Mouse (Mus musculus): ENCODE data around the gene Siglec1.

The Siglec1 gene

GRCm38 (mm10) chr2:131086667-131087390 lies at the start of gene Siglec1:
Gene Siglec1, minus strand, starts transcription at chr2:131086765.
- in situ Hi-C loops (cut with MboI, MseI): no loop called here

GRCm38 (mm10) chr2:131135521-131136139 lies 49.1 kb upstream of the Siglec1 start:
- in situ Hi-C loops (cut with MboI, MseI): no loop called here

GRCm38 (mm10) chr2:131134826-131135400 lies 48.3 kb upstream of the Siglec1 start:
- in situ Hi-C loops (cut with MboI, MseI): no loop called here

- in situ Hi-C loops (cut with MboI, MseI): no loop called here
Measured at GRCm38 (mm10) chr2:131134381-131134780, 47.8 kb upstream of the Siglec1 start.

GRCm38 (mm10) chr2:131132930-131133547 lies 46.5 kb upstream of the Siglec1 start, which contains the start of gene Gm11037:
Gene Gm11037, plus strand, starts transcription at chr2:131133497.
- in situ Hi-C loops (cut with MboI, MseI): no loop called here

- in situ Hi-C loops (cut with MboI, MseI): no loop called here
Measured at GRCm38 (mm10) chr2:131132111-131132888, 45.7 kb upstream of the Siglec1 start.

- in situ Hi-C loops (cut with MboI, MseI): no loop called here
Measured at GRCm38 (mm10) chr2:131130849-131131248, 44.3 kb upstream of the Siglec1 start.

- in situ Hi-C loops (cut with MboI, MseI): no loop called here
Measured at GRCm38 (mm10) chr2:131129836-131130235, 43.3 kb upstream of the Siglec1 start.

- in situ Hi-C loops (cut with MboI, MseI): no loop called here
Measured at GRCm38 (mm10) chr2:131128636-131129157, 42.1 kb upstream of the Siglec1 start.

- in situ Hi-C loops (cut with MboI, MseI): no loop called here
Measured at GRCm38 (mm10) chr2:131128211-131128610, 41.6 kb upstream of the Siglec1 start.

- in situ Hi-C loops (cut with MboI, MseI): no loop called here
Measured at GRCm38 (mm10) chr2:131127161-131127730, 40.7 kb upstream of the Siglec1 start, which contains the start of gene Hspa12b. Gene Hspa12b, plus strand, starts transcription at chr2:131127280.

- in situ Hi-C loops (cut with MboI, MseI): no loop called here
Measured at GRCm38 (mm10) chr2:131125964-131126815, 39.6 kb upstream of the Siglec1 start.

GRCm38 (mm10) chr2:131125157-131125963 lies 38.8 kb upstream of the Siglec1 start:
- in situ Hi-C loops (cut with MboI, MseI): no loop called here

- in situ Hi-C loops (cut with MboI, MseI): loop anchor here in 1 of 2 experiments (25.0 kb wide), 1 partner anchor 1663 kb away; the partner anchor contains the start of gene Chgb
Measured at GRCm38 (mm10) chr2:131124166-131124565, 37.6 kb upstream of the Siglec1 start.

GRCm38 (mm10) chr2:131118968-131119574 lies 32.5 kb upstream of the Siglec1 start:
- in situ Hi-C loops (cut with MboI, MseI): loop anchor here (10.0 to 25.0 kb wide), 2 partner anchors 1264 to 1668 kb away; partner anchors contain the start of gene Chgb (in 1 of the 2)

- in situ Hi-C loops (cut with MboI, MseI): loop anchor here (5.0 to 25.0 kb wide), 2 partner anchors 374 to 1681 kb away; partner anchors contain the start of gene Chgb (in 1 of the 2)
Measured at GRCm38 (mm10) chr2:131105989-131106388, 19.4 kb upstream of the Siglec1 start.

- in situ Hi-C loops (cut with MboI, MseI): loop anchor here (5.0 to 25.0 kb wide), 2 partner anchors 373 to 1682 kb away; partner anchors contain the start of gene Chgb (in 1 of the 2)
Measured at GRCm38 (mm10) chr2:131105061-131105460, 18.5 kb upstream of the Siglec1 start.

- in situ Hi-C loops (cut with MboI, MseI): loop anchor here in 1 of 2 experiments (25.0 kb wide), 1 partner anchor 1683 kb away; the partner anchor contains the start of gene Chgb
Measured at GRCm38 (mm10) chr2:131104021-131104420, 17.5 kb upstream of the Siglec1 start.
